Mouse (Mus musculus) CH12.LX (cell line): ENCODE data around the gene Lypd8.

Experiments used
- CHD2 ChIP-seq: IDR thresholded peaks from 2 replicates; pipeline ENCODE4 v1.6.1; 2011; ENCODE audit warnings: low read length, improper control_type of control experiment
- POLR2A ChIP-seq: IDR thresholded peaks from 2 replicates; pipeline ENCODE4 v1.6.1; 2011; ENCODE audit warnings: low read depth, mild to moderate bottlenecking, improper control_type of control experiment, low read length
- USF1 ChIP-seq: IDR thresholded peaks from 2 replicates; pipeline ENCODE4 v1.6.1; 2014; ENCODE audit warnings: low read depth, mild to moderate bottlenecking, inconsistent platforms, low read length, improper control_type of control experiment
- ZC3H11A ChIP-seq: IDR thresholded peaks from 2 replicates; pipeline ENCODE4 v1.6.1; 2012; ENCODE audit warnings: low read depth, mild to moderate bottlenecking, inconsistent platforms, low read length, improper control_type of control experiment
- ZMIZ1 ChIP-seq: IDR thresholded peaks from 2 replicates; pipeline ENCODE4 v1.6.1; 2012; ENCODE audit warnings: low read depth, mild to moderate bottlenecking, inconsistent platforms, low read length, improper control_type of control experiment

DNA sequence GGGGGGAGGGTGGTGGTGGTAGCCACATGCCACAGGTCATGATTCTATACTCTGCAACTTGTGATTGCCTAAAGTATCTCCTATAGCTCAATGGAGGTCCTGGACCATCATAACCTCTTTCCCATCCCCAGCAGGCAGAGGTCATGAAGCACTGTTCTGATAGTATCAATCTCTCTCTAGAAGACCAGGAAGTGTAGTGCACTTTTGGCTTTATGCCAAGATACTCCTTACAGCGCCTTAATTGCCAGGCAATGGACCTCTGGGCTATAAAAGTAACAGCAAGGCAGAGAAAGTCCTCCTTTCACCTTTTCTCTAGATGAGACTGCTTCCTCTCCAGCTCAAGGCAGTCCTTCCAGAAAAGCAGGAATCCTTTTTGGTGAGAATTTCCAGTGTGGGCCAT is 42.0 kb downstream of the Lypd8 start, which contains the start of gene 1810065E05Rik:
- TF ChIP-seq ZC3H11A, result no peak
- TF ChIP-seq ZMIZ1, result no peak
- no peak for TF ChIP-seq CHD2
- TF ChIP-seq USF1, result no peak
- TF ChIP-seq POLR2A, result no peak
